Mouse (Mus musculus): ENCODE measurements around the gene Cldn17.
A peak's percentile ranks its signal among the peaks of the same experiment; 100 is the strongest.

Cldn17 gene

DNA sequence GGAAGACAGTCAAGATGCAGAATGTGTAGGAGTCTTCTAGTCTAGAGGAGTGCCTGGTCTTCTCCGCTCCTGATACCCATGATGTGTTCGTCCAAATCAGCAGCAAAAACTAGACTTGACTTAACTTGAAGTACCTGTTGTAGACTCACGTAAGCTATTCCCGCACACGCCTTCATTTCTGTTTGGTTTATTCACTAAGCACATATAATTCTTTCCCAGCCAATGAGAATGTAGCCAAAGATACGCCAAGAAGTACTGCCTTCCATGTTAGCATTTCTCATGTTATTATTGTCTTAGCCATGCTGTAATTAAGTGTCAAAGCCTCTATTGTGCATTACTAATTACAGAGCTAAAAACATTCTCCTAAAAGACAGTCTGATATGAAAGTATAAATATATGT lies at the start of gene Cldn17:
Gene Cldn17, minus strand, starts transcription at position 101 of the 400 bp plus-strand sequence.
- DNase-seq (ENCODE audit: low read depth), result no peak

DNA sequence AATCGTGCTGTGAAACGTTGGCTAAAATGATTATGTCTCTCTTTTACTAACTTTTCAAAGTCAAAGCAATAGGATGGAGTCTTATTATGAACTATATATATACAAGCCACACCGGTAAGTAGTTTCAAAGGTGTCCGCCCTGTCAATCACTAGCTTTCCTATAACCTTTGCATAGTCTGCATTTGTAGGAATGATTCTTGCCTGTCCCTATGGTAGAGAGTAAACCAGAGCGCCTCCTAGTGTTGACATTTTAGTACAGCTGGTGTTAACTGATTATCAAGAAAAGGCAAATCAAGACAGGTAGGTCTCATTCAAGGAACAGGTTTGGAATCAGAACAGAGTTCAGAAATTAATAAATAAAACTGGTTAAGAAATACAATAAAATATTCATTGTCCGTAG lies 35.7 kb upstream of the Cldn17 start:
- DNase-seq (ENCODE audit: low read depth), result peak; percentile 59

DNA sequence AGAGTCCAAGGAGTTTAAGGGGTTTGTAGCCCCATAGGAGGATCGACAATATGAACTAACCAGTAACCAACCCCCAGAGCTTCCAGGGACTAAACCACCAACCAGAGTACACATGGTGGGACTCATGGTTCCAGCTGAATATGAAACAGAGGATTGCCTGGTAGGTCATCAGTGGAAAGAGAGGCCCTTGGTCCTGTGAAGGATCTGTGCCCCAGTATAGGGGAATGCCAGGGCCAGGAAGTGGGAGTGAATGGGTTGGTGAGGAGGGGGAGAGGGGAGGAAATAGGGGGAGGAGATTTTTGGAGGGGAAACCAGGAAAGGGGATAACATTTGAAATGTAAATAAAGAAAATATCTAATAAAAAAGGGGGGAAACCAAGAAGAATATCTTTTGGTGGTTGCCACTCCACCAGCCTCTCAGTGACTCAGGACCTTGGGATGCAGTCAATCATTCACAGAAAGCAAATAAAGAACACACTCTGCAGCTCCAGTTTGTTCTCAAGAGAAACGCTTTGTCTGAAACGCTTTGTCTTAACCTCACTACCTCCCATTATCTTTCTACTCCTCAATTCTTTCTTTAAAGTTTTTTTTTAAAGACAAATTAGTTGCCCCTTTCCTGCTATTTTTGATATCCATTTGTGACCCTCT lies 33.2 kb upstream of the Cldn17 start:
- no peak for DNase-seq (ENCODE audit: low read depth)

DNA sequence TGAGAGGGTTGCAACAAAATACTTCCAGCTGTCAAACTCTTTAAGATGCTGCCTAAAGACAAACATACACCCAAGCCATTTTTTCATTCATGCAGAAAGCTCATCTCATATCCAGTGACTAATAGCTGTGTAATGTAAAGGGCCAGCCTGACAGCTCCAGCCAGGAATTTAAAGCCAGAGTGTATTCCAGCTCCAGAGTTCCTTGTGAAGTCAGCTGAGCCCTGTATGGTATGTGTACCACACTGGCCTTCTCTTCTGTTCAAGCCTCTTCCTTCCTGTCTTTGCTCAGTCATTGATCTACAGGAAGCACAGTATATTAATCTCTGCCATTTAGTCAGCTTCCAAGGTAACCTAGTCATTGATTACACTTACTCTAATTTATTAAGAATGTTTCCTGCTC lies 4.6 kb upstream of the Cldn17 start:
- DNase-seq (ENCODE audit: low read depth), result no peak

DNA sequence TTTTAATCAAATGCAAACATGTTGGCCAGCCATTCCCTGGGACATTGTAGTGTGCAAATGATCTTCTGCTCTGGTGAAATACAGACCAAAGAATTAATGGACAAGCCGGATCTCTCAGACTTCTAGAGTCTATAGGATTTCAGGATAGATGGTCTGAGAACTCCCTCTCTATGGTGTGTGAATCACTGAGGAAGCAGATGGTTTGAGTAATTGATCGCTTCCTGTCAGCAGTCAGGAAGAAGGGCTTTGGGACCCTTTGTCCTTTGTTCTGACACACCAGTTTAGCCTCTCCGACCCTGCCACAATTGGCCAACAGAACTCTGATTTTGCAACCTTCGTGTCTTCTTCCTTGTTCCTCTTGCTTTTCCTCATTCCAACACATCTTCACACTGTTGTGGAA lies 1.4 kb upstream of the Cldn17 start:
- DNase-seq (ENCODE audit: low read depth), result no peak

DNA sequence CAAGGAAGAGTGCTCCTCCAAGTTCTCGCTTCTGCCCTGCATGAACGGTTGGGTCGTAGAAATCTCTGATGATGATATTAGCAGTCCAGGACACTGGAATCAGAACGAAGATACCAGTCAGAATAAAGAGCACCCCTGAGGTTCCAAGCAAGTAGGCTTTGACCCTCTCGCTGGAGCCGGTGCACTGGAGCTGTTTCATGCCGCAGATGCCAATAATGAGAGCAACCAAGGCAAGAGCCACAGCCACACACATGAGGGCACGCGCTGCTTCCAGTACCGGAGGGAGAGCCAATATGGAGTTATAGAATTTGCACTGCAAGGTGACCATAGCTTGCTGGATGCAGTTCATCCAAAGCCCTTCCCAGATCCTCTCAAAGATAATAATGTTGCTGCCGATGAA lies 440 bp downstream of the Cldn17 start:
- no peak for DNase-seq (ENCODE audit: low read depth)

DNA sequence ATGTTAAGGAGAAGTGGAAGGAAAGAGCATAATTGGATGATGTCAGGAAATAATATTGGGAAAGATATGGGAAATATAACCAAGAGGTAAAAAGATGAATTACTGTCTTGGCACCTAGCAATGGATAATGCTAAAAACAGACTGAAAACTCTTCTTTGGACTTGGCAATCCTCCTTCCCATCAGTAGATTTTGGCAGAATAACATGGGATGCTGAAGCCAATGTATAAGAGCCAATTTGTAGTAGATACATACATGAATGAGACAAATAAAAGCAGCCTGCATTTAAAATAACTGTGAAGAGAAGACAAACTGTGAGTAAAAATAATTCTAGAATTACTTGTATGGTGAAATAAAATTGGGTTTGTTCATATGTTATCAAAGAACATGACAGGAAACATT lies 18.7 kb downstream of the Cldn17 start:
- no peak for DNase-seq (ENCODE audit: low read depth)

DNA sequence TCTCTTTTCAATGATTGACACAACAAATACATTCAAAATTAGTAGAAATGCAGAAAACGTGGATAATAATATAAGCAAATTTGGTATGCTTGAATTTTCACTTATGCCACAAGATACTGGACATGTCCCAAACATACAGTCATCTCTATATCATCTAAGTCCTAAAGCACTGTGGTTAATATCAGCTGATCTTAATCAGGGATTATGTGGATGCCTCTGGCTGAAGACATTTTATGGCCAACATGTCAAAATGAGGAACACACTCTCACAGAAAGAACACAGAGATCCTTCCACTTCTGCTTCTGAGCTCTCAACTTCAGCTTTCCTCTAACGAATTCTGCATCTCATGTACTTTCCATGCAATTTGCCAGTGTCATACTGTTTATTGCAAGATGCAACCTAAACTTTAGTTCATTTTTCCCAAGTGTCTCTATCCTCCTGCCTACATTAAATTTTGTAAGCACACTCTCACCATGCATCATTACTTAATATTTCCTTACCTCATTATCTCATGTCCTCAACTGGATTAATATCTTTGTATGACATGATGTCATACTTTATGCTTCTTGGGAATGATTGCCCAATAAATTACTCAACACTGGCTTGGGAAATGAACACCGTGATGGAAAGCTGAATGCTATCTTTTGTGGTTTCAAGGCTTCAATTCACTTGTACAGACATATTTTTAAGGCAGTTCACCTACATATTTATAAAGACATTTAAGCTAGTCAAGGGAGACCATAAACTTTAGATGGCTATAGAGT lies 26.6 kb downstream of the Cldn17 start:
- no peak for DNase-seq (ENCODE audit: low read depth)

DNA sequence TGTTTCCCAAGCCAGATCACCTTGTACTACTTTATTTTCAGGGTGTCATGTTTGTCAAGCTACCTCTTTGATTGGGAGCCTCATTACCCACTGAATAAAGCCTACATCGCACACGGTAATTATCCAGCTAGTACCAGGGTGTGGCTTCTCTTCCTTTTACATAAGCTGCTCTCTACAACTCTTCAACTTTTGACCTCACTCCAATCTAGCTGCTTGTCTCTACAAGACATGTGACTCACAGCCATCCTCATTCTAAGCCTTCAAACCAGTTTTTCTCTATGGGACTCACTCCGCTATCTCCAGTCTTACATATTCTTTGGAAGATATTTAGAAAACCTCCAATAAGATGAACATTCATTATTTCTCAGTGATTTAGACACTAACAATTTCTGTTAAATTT lies 43.5 kb downstream of the Cldn17 start:
- DNase-seq (ENCODE audit: low read depth), result no peak

All from 416B (cell line).